Mouse (Mus musculus): ENCODE data around the gene Slc51b. TPM values are rescaled to one million over a fixed set of nuclear protein-coding genes. Genes with fewer than 3 reads are reported as not detected.
A peak's percentile ranks its signal among the peaks of the same experiment; 100 is the strongest.

Slc51b gene
- not detected in 2 replicates for total RNA-seq (2015; ENCODE audit: low replicate concordance)
- not detected in 2 replicates for total RNA-seq (2017; ENCODE audit: low replicate concordance)

DNA sequence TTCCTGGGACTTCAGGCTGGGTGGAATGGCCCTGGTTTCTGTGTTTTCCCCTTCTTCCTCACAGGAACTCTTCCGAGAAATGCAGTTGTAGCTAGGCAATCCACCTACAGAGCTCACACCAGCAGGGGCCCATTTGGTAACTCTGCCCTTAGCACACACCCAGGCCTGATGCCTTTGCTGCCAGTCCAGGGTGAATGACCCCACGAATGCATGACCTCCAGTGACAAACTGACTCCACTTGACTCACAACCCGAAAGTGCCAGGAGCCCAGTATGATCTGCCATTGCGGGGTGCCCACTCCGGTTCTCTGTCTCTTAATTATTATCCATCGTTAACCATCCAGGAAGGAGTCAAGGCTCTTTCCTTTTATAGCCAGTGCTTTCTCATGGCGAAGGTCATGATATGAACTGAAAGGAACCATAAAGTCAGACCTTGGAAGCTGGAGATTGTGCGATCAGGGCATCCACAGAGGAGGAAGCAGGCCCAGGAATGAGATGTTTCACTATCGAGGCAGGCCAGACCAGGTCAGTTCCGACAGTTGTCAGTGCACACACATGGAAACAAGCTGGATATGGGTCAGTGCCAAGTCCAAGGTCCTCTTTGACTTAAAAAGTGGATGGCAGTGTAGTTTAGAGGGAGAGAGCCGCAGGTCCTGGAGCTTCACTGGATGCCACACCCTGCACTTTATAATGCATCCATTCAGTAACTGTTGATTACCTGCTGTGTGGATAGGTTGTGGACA lies at the start of gene Slc51b:
Gene Slc51b, minus strand, starts transcription at position 196 of the 742 bp plus-strand sequence.
- no peak for ATAC-seq (replicated peaks; ENCODE audit: low FRiP score, poor library complexity, severe bottlenecking)

DNA sequence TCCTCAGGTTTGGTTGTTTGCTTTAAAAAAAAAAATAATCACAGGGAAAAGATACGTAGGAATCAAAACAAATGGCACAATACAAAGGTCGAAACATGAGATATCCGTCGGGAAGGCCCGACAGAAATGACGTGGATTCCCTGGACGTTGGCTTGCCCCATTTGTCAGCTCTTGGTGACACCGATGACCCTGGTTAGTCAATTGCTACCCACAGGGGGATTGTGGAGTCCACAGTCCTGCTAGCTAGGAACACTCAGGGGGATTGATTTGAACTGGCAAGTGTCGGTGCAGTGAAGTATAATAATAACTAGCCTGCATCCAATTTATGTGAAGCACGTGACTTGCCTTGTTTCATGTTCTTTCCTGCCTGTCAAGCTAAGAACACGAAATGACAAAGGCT lies 44.9 kb upstream of the Slc51b start:
- ATAC-seq (replicated peaks; ENCODE audit: low FRiP score, poor library complexity, severe bottlenecking) = no peak

DNA sequence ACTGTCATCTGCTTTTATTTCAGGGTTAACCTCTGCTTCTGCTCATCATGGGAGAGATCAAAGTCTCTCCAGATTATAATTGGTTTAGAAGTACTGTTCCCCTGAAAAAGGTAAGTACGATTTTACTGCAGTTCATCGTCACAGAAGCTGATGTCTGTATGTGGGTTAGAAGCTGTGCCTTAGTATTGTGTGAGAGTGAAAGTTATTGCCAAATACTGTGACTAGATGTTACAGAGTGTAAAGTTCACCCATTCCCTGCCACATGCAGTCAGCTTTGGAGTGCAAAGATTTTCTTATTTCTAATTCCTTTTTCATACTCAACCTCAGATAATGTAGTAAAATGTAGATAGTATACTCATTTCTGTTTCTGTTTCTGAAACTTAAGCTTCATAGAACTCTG lies 42.5 kb upstream of the Slc51b start:
- no peak for ATAC-seq (replicated peaks; ENCODE audit: low FRiP score, poor library complexity, severe bottlenecking)

DNA sequence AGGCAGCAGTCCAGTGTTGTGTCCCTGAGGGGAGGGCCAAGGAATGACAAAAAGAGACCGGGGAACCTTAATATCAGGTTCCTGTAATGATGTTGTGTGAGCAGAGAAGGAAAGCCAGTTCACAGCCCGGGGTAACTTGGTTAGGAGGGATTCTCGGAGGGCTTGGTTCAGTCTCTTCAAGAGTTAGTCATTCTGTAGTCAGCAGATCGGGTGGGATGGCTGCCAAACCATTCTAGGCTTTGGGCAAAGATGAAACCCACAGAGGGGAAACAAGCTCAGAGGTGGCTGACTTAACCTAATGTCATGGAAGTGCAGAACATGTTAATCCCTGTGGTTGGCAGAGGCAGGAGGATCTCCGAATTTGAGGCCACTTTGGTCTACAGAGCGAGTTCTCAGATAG lies 41.4 kb upstream of the Slc51b start:
- no peak for ATAC-seq (replicated peaks; ENCODE audit: low FRiP score, poor library complexity, severe bottlenecking)

DNA sequence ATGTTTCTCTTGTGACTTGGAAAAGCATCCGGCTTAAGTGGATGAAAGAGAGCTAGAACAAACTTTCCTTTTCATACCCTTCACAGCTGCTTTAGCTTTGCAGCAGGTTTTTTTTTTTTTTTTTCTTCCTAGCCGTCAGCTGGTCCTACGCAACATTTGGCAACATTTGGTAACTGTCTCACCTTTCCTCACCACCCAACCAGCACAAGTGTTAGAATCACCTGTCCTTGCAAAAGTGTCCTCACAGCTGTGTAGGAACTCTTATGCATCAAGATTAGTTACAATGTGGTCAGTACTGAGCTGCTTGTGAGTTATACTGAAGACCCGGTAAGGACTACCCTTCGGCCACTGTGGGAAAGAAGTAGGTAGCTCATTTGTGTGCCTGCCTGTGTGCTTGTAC lies 39.8 kb upstream of the Slc51b start:
- no peak for ATAC-seq (replicated peaks; ENCODE audit: low FRiP score, poor library complexity, severe bottlenecking)

DNA sequence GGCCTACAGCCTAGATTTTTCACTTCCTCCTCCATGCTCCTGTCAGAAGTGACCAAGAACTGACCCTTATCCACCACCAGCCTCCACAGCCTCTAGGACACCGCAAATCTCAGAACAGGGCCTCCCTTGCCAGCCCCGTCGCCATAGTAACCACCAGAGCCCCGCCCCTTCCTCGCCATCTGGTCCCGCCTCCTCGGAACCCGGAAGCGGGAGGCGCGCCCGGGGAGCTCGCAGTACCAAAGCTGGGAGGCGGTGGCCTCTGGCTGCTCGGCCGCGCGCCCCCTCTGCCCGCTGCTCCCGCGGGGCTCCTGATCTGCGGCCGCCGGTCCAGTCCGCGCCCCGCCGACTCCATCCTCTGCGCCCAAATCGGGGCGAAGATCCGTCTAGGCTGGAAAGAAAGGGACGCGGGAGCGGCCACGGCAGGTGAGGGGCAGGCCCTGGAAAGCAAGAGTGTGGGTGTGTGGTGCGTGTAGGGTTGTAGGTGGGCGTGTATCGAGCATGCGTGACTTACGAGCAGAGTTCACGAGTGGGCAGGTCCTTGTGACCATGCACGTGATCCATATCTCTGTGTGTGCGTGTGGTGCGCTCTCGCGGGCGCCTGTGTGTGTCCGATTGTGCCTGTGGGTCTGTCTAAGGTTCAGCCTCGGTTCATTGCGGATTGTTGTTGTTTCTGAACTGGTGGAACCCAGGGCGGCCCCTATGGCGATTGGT lies 38.1 kb upstream of the Slc51b start, which contains the start of gene Spg21:
Gene Spg21, plus strand, starts transcription at position 216 of the 711 bp plus-strand sequence.
- ATAC-seq (replicated peaks; ENCODE audit: low FRiP score, poor library complexity, severe bottlenecking) = peak; percentile 79

DNA sequence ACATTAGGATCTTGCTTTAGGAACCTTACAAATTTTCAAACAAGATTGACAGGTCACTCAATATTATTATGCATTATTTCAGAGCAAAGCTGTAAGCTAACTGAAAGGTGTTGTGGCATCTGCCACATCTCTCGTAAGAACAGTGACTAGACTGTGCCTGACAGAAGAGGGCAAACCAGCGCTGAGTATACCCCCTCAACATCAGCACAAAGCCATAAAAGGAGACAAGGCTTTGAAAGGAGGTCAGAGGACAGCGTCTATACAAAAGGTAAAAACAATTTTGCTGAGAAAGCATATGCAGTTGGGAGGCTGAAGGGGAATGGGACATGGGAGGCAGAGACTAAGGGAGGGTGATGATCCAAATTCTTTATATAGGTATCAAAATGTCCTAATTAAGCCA lies 37.4 kb upstream of the Slc51b start:
- no peak for ATAC-seq (replicated peaks; ENCODE audit: low FRiP score, poor library complexity, severe bottlenecking)

DNA sequence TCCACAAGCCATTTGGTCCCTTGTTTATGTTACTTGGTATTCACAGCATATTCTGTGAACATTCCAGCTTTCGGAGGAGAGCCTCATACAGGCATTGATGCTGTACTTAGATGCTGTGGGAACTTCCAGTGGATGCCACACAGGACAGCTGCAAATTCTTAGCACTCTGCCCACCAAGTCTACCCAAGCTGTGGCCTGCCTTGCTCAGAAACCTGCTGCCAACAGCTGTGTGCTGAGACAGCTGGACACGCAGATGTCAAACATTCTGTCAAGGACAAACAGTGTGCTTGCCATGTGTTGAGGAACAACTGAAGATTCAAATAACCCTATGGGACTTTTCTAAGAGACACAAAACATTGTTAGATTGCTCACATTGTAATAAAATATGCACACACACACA lies 36.2 kb upstream of the Slc51b start:
- no peak for ATAC-seq (replicated peaks; ENCODE audit: low FRiP score, poor library complexity, severe bottlenecking)

DNA sequence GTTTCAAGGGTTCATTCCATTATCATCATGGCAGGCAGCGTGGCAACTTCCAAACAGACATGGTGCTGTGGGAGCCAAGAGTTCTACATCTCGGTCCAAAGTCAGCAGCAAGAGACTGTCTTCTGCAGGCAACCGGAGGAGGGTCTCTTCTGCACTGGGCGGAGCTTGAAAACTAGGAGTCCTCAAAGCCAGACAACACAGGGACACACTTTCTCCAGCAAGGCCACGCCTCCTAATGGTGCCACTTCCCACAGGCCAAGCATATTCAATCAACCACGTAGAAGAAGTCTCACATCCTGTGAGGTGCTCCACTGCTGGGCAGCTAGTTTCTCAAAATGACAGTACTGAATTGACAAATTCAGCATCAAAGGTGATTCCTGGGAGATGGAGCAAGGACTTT lies 25.2 kb upstream of the Slc51b start:
- no peak for ATAC-seq (replicated peaks; ENCODE audit: low FRiP score, poor library complexity, severe bottlenecking)

DNA sequence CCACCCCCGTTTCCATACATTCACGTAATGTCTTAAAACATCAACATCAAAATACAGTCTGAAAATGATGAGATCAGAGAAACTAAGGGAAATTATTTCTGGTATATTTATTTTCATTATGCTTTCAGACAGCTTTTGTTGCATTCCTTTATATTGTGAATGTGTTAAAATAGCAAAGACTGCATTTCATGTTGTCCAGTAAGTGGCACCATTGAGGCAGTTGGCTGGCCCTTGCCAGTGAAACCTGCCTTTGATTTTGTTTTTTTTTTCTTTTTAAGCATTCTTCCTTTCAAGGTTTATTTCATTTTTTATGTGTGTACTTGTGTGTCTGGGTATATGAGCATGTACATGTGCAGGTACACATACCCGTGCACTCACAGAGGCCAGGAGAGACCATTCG lies 21.9 kb upstream of the Slc51b start:
- ATAC-seq (replicated peaks; ENCODE audit: low FRiP score, poor library complexity, severe bottlenecking) = no peak

DNA sequence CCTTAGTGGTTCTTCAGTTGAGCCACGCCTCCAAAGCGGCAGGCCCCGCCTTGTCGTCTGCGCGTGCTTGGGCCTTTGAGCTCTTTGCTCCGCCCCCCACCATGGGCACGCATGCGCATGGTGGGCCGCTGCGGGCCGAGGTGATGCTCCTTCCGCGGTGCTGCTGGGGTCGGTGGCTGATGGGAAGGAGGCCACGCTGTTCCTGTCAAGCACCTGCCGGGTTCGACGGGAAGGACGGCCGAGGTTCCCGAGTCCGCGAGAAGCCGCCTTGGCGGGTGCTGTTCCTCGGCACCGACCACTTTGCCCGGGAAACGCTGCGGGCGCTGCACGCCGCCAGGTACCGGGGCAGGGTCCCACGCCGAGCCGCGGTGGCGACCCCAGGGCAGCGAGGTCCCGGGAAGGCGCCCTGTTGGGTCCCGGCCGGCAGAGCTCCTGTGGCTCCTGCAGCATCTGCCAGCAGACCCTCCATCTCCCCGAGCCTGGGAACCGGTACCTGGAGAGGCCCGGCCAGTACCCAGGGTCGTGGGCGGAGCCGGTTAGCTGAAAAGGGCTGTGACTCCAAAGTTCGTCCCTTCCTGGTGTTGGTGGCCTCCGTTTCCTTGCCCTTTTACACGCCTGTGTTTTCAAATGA lies 13.0 kb upstream of the Slc51b start, which contains the start of gene Mtfmt:
Gene Mtfmt, plus strand, starts transcription at position 112 of the 631 bp plus-strand sequence.
- peak; percentile 96 for ATAC-seq (replicated peaks; ENCODE audit: low FRiP score, poor library complexity, severe bottlenecking)

DNA sequence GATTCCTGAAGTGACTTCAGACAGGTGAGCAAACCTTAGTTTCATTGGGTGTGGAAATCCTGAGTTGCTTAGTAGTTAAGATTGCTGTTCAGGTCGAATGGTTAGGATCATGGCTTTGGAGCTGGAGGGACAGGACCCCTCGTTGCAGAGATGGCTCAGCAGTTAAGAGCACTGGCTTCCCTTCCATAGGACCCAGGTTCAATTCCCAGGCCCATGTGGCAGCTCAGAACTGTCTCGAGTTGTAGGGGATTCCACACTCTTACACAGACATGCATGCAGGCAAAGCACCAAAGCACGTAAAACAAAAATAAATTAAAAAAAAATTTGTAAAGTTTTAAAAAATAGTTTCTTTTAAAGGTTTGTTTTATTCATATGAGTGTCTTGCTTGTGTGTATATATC lies 12.5 kb upstream of the Slc51b start:
- no peak for ATAC-seq (replicated peaks; ENCODE audit: low FRiP score, poor library complexity, severe bottlenecking)

DNA sequence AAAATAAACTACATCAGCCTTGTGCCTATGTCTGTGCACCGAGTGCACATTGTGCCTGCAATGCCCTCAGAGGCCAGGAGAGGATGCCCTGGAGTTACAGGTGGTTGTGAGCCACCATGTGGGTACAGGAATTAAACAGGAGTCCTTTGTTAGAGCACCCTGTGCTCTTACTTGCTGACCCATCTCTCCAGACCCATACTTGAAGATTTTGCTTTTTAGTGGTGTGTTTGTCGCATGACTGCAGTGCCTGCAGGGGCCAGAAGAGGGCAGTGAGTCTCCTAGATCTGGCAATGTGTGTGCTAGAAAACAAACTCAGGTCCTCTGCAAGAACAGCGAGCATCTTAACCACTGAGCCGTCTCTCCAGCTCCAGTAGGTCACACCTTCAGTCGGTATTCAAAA lies 11.4 kb upstream of the Slc51b start:
- ATAC-seq (replicated peaks; ENCODE audit: low FRiP score, poor library complexity, severe bottlenecking) = peak; percentile 51

DNA sequence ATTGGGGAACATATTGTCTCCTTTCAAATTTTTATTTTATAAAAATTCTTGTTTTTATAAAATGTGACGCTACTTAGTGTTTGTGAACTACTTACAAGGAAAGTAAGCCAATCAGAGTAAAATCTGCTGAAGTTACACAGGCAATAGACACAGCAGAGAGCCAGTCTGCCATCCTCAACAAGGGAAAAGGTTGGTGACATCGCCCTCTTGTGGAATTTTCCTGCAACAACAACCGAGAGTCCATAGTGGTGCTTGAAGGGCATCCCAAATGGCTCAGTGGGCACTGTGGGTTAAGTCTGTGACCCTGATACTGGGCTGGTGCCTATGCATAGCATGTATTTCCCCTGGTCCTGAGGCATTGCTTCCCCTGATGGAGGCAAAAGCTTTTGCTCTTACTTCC lies 9.5 kb upstream of the Slc51b start:
- no peak for ATAC-seq (replicated peaks; ENCODE audit: low FRiP score, poor library complexity, severe bottlenecking)

DNA sequence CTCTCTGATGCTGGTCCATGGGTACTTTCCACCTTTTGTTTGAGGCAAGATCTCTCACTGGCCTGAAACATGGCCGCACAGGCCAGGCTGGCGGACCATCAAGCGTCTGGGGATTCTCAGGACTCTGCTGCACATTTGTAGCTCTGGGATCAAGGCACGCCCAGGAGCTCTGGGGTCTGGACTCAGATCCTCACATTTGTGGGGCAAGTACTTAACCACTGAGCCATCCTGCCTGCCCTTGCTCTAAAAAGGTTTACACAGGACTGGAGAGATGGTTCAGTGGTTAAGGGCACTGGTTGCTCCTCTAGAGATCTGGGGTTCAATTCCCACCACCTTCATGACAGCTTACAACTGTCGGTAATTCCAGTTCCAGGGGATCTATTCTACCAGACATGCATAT lies 8.2 kb upstream of the Slc51b start:
- ATAC-seq (replicated peaks; ENCODE audit: low FRiP score, poor library complexity, severe bottlenecking) = no peak

DNA sequence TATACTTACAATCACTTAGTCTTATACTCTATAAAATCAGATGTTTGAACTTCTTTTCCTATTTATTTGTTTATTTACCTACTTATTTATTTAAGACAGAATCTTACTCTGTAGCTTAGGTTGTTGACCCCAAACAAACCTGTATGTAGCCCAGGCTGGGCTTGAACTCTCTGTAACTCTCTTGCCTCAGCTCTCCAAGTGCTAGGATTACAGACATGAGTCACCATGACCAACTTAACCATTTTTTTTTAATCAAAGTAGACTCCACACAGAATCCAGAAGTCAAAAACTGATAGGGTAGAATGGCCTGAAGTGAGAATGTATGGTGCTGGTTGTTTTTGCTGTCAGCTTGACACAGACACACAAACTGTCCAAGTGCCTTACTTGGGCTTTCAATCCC lies 7.6 kb upstream of the Slc51b start:
- no peak for ATAC-seq (replicated peaks; ENCODE audit: low FRiP score, poor library complexity, severe bottlenecking)

DNA sequence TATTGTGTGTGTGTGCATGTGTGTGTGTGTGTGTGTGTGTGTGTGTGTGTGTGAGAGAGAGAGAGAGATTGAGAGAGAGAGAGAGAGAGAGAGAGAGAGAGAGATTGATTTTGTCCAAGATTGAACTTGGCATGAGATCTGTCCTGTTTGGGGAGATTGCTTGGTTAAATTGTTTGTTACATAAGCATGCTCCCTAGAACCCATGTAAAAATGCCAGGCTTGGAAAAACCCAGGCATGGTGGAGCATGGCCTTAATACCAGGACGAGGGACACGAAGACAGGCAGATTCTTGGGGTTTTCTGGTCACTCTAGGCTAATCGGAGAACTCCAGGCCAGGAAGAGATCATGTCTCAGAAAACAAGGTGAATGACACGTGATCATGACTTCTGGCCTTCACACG lies 5.2 kb upstream of the Slc51b start:
- ATAC-seq (replicated peaks; ENCODE audit: low FRiP score, poor library complexity, severe bottlenecking) = no peak

DNA sequence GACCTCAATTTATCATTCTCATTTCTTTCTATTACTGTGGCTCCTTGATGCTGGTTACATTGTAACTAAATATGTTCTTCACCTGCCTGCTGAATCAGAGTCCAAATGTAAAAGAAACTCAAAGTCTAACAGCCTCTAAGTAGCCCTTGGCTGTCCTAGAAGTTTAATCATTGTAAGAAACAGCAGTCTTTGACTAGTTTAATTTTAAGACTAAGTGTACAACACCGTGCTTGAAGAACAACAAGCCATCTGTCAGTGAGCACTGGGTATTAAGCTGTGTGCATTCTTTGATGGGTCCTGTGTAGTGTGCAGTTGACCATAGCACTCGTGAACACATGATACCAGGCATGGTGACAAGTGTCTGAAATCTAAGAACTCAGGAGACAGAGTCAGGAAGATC lies 4.8 kb upstream of the Slc51b start:
- no peak for ATAC-seq (replicated peaks; ENCODE audit: low FRiP score, poor library complexity, severe bottlenecking)

DNA sequence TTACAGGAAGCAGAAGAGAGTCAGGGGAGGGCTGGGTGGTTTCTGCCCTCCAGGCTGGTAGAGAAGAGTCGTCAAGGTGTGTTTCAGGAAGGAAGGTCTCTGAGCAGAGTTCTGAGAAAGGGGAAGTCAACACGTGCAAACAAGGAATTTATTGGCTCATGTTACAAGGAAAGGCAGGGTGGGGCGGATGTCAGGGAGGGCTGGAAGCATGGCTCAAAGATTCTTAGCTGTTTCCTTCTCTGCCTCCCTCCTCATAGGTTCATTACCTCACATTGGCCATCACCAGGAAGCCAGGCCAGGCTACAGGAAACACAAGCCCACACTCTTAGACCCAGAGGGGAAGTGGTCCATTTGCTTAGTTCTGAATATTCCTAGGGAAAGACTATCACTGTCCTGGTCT lies 1.6 kb upstream of the Slc51b start:
- ATAC-seq (replicated peaks; ENCODE audit: low FRiP score, poor library complexity, severe bottlenecking) = no peak

DNA sequence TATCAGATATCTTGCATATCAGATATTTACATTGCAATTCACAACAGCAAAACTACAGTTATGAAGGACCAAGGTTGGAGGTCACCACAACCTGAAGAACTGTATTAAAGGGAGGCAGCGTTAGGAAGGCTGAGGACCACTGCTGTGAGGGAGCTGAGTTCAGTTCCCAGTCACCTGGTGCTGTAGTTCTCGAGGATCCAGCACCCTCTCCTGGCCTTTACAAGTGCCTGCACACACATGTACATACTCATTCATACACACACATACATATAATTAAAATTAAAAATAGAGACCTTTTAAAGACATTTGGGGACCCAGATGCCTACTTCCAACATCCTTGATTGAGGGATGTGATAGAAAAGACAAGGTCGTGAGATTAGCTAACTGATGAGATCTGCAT lies 3.1 kb downstream of the Slc51b start:
- no peak for ATAC-seq (replicated peaks; ENCODE audit: low FRiP score, poor library complexity, severe bottlenecking)

DNA sequence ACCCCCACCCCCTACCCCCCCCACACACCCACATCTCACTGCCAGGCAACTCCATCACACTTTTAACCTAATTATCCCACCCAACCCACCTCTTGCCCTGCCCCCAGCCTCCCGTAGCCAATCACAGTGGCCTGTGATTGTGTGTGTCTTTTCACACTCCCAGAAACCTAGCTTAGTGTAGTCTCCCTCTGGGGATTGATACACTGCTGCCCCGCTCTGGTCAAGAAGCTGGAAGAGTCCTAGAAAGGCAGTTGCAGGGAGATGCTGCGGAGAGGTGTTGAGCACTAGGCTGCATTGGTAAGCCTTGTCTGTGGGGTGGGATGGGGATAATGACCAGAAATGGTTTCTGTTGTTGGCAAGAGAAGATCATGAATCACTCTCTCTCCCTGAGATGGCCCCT lies 5.0 kb downstream of the Slc51b start:
- ATAC-seq (replicated peaks; ENCODE audit: low FRiP score, poor library complexity, severe bottlenecking) = no peak

All from erythroid progenitor cell, adult 5-6 weeks (primary cell).